Mouse (Mus musculus): ENCODE measurements at regions not wholly inside any gene's neighbourhood (a gene's known extent, or its start where the extent isn't known, plus 50 kb on each side); places are given as distances from the start of the nearest gene placed in this dataset.

GRCm38 (mm10) chr4:131383862-131384261, 439.7 kb downstream of the Matn1 start:
- no peak for ATAC-seq (replicated peaks; ENCODE audit: insufficient number of reproducible peaks, low FRiP score, low TSS enrichment, poor library complexity, severe bottlenecking)

DNA sequence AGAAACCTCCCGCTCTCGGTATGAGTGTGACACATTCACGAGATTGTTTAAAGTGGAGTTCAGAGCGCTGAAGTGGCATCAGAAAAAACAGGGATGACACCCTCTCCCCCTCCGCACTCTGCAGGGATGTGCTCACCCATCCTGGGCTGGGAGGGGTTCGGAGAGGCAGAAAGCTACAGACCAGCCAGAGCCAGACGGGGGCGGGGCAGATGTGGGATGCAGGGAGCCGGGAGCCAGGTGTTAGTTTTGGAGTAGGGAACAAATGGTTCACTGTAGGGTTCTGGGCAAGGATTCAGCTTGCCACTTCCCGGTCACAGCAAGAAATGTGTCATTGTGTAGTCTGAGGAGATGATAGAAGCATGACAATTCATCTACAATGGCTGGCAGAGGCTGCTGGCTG, 442.8 kb downstream of the Matn1 start:
- ATAC-seq (replicated peaks; ENCODE audit: insufficient number of reproducible peaks, low FRiP score, low TSS enrichment, poor library complexity, severe bottlenecking), result no peak

GRCm38 (mm10) chr4:131391119-131391923, 446.8 kb downstream of the Ptpru start:
- no peak for ATAC-seq (replicated peaks; ENCODE audit: insufficient number of reproducible peaks, low FRiP score, low TSS enrichment, poor library complexity, severe bottlenecking)

DNA sequence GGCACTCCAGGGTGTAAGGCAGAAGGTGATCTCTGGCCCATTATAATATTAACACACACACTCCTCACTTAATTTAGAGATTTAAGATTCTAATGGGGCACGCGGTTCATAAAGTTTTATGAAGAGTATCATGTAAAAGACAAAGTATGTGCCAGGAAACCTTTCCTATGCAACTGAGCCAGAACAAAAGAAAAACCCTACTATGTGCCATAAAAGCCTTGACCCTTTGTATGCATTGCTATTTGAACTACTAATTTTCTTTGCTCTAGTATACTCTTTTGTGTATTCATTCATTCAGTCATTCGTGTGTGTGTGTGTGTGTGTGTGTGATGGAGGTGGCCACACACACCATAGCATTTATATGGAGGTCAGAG, 446.2 kb downstream of the Ptpru start:
- no peak for ATAC-seq (replicated peaks; ENCODE audit: insufficient number of reproducible peaks, low FRiP score, low TSS enrichment, poor library complexity, severe bottlenecking)

GRCm38 (mm10) chr4:131392478-131392877, 445.6 kb downstream of the Ptpru start:
- ATAC-seq (replicated peaks; ENCODE audit: insufficient number of reproducible peaks, low FRiP score, low TSS enrichment, poor library complexity, severe bottlenecking), result no peak

DNA sequence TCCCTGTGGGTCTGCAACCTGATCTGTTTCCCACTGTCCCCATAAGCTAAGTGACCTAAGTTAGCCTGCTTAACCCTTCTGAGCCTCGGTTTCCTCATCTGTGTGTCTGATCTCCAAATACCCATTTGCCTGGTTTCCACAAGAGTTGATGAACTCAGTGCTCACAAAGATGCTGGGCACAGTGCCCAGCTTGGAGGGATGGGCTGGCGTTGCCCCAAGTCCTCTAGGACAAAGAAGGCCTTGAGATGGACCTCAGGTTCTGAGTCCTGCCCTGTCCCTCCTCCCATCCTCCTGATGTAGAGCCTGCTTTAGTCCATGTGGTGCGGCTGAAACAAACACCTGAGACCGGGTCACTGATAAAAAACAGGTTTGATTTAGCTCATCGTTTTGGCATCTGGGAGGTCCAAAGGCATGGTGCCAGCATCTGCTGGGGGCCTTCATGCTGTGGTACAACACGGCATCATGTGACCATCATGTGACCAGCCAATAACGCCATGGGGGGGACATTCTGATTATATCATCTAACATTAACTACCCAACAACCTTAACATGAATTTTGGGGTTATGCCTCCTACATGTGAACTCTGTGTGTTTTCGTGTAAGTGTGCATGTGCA, 441.8 kb downstream of the Ptpru start:
- ATAC-seq (replicated peaks; ENCODE audit: insufficient number of reproducible peaks, low FRiP score, low TSS enrichment, poor library complexity, severe bottlenecking), result no peak

GRCm38 (mm10) chr4:131397161-131397560, 440.9 kb downstream of the Ptpru start:
- no peak for ATAC-seq (replicated peaks; ENCODE audit: insufficient number of reproducible peaks, low FRiP score, low TSS enrichment, poor library complexity, severe bottlenecking)

DNA sequence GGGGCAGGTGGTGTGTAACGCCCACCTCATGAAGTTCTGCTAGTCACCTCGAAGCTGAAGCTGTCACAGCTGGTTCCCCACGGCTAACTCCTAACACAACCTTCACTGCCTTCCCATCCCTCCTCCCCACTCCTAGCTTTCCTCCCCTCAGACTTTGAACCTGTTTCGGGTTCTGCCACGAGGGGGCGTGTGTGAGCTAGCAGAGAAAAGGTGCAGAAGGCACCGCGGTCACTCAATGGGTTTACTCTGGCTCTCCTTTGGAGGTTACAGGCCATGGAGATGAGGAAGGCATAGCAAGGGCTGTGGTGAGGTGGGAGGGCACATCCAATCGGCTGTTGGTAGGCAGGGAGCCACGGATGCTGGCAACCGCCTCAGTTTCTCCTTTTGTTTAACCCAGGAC, 437.3 kb downstream of the Ptpru start:
- no peak for ATAC-seq (replicated peaks; ENCODE audit: insufficient number of reproducible peaks, low FRiP score, low TSS enrichment, poor library complexity, severe bottlenecking)

DNA sequence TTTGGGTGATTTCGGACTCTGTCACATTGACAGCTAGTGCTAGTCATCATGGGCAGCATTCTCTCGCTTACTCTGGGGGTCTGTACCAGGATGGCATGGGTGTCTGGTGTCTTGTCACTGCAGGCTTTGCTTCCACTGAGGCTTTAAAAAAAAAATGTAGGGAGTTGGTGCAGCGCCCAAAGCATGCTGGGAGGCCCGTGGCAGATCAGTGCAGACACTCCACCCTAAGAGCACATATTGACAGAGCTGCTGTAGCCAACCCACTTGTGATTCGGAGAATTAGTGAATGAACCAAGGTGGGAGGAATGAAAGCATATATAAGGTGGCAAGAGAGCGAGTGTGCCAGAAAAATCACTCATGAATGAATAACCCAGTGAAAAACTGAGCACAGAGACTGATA, 436.8 kb downstream of the Ptpru start:
- no peak for ATAC-seq (replicated peaks; ENCODE audit: insufficient number of reproducible peaks, low FRiP score, low TSS enrichment, poor library complexity, severe bottlenecking)

GRCm38 (mm10) chr4:131405376-131406017, 432.6 kb downstream of the Ptpru start:
- no peak for ATAC-seq (replicated peaks; ENCODE audit: insufficient number of reproducible peaks, low FRiP score, low TSS enrichment, poor library complexity, severe bottlenecking)

DNA sequence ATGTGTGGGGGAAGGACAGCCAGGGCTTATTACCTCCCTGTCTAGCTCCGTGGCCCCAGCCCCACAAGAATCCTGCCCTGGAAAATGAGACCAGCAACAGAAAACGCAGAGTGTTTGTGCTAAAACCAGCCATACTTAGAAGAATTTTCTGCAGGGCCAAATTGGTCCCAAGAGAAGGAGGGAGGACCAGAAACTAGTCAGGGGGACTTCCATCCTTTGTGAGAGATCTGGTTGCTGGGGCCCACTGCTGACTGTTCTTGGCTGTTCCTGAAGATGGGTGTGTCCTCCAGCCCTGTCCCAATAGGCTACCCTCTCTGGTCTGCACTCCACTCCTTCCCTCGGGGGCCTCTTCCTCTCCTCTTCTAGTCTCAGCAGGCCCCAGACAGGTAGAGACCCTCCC, 430.6 kb downstream of the Ptpru start:
- no peak for ATAC-seq (replicated peaks; ENCODE audit: insufficient number of reproducible peaks, low FRiP score, low TSS enrichment, poor library complexity, severe bottlenecking)

DNA sequence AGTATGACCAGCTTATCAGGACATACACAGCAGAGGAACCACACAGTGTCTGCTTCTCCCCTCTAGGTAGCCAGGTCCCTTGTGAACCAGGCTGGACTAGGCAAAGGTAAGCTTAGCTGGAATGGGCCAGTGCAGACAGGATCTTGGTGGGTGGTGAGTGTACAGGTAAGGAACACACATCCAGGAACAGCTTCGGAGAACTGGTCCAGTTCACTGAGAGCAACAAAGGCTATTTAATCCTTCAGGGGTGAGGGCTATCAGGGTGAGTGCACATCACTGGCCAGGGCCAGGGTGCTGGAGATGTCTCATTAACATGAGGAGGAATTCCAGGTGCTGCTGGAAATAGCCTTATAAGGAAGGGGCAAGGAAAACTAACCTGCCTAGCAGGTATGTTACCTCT, 429.4 kb downstream of the Ptpru start:
- ATAC-seq (replicated peaks; ENCODE audit: insufficient number of reproducible peaks, low FRiP score, low TSS enrichment, poor library complexity, severe bottlenecking), result no peak

- no peak for ATAC-seq (replicated peaks; ENCODE audit: insufficient number of reproducible peaks, low FRiP score, low TSS enrichment, poor library complexity, severe bottlenecking)
Observed at GRCm38 (mm10) chr4:131409805-131410204, 428.3 kb downstream of the Ptpru start.

- ATAC-seq (replicated peaks; ENCODE audit: insufficient number of reproducible peaks, low FRiP score, low TSS enrichment, poor library complexity, severe bottlenecking), result no peak
Observed at GRCm38 (mm10) chr4:131411936-131412335, 426.2 kb downstream of the Ptpru start.

- no peak for ATAC-seq (replicated peaks; ENCODE audit: insufficient number of reproducible peaks, low FRiP score, low TSS enrichment, poor library complexity, severe bottlenecking)
Observed at GRCm38 (mm10) chr4:131413380-131413779, 424.7 kb downstream of the Ptpru start.

GRCm38 (mm10) chr4:131415453-131415852, 422.6 kb downstream of the Ptpru start:
- no peak for ATAC-seq (replicated peaks; ENCODE audit: insufficient number of reproducible peaks, low FRiP score, low TSS enrichment, poor library complexity, severe bottlenecking)

DNA sequence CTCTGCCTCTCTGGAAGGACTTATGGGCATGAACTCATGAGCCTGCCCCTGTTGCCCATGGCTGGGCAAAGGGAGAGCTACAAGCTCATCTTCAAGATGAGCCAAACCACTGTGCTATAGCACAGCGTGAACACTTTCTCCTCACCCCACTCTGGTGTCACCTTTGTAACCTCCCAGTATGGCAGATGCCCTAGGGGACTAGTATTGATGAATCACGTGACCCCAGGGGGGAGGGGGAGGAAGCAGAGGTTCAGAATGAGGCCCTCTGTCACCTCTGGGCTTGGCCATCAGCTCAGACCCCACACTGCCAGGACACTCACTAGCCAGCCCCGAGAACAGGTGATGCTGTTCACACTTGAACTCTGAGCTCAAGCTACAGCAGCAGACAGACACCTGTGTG, 421.9 kb downstream of the Ptpru start:
- no peak for ATAC-seq (replicated peaks; ENCODE audit: insufficient number of reproducible peaks, low FRiP score, low TSS enrichment, poor library complexity, severe bottlenecking)

DNA sequence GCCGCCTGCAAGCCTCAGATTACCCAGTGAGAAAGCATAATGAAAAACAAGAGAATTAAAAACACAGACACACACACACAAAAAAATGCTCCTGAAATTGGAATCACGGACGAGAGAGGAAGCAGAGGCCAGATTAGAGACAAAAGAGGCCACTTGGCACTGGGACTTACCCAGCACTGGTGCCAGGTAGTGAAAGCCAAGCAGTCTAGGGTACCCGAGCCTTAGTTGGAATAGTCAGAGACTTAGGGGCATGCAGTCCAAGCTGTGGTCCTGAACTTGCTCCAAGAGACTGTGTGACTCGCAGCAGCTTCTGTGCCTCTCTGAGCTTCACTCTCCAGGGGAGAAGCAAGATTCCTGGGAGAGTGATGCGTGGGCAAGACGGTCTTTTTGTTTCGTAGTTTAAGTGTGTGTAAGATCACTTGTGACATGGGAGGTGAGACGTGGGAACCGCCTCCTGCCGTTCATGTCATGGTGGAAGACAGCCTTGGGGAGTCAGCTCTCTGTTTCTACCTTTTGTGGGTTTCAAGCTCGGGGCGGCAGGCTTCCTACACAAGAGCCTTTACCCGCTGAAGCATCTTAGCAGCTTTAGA, 420.8 kb downstream of the Ptpru start:
- no peak for ATAC-seq (replicated peaks; ENCODE audit: insufficient number of reproducible peaks, low FRiP score, low TSS enrichment, poor library complexity, severe bottlenecking)

DNA sequence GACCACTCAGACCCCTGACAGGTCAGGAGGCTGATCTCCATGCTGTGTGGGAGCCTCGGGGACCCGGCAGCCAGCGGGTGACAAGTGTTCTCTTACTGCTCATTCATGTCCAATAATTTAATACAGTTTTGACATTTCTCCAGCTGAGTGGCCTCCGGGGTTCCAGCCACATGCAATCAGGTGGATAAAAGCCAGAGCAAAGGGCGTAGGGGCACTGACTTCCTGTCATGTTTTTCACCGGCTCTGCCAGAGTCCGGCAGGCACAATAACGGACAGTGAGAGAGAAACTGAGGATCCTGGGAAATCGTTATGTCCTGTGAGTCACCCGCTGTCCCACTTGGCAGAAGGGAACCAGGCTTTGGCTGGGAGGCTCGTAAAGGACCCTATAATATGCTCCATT, 412.8 kb downstream of the Ptpru start:
- no peak for ATAC-seq (replicated peaks; ENCODE audit: insufficient number of reproducible peaks, low FRiP score, low TSS enrichment, poor library complexity, severe bottlenecking)

DNA sequence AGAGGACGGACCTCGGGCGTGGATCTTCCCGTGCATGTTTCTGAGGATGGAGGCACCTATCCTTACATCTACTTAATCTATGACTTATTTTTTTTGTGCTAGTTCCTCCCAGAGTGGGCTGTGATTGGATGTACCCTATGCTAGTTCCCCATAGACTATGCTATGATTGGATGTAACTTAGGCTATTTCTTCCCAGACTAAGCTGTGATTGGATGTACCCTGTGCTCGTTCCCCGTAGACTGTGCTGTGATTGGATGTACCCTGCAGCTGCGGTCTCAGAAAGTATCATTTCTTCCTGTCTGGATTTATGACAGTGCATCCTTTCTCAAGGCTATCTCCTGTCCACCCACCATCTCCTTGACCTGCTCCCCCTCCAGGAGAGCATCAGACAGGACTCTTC, 410.2 kb downstream of the Ptpru start:
- ATAC-seq (replicated peaks; ENCODE audit: insufficient number of reproducible peaks, low FRiP score, low TSS enrichment, poor library complexity, severe bottlenecking), result no peak
